Comparison of ENCODE assay signal across 12 mouse cellular contexts in genomic region chr7:117510113-117510512, GRCm38 (mm10).
DNase-seq lines count a peak whose midpoint lies in the region; ATAC-seq and TF ChIP-seq lines count a peak whose summit lies in the region.
"Had no signal": no experiment of that assay in that cellular context is flagged by ENCODE, and none has a peak within 500 bp of the region (broad histone marks: within the 10 kb centered on the region; RNA-seq: fewer than 3 reads in every experiment).

No protein-coding gene starts in this region.

- H3K4me3 ChIP-seq in forebrain, postnatal 0 days (ENCODE audit: low read depth, low read length) = no peak overlapping the region
- H3K4me3 ChIP-seq in forebrain, embryonic 13.5 days = no peak overlapping the region
- no peak overlapping the region for H3K4me3 ChIP-seq in midbrain, embryonic 16.5 days (ENCODE audit: low read depth, low read length)
- no peak overlapping the region for H3K4me3 ChIP-seq in midbrain, embryonic 14.5 days (replicated peaks; ENCODE audit: low read depth, low read length)
- H3K4me3 ChIP-seq in hindbrain, embryonic 16.5 days (ENCODE audit: low read length) = no peak overlapping the region
- H3K4me3 ChIP-seq in neural tube, embryonic 15.5 days (replicated peaks) = no peak overlapping the region
- no peak overlapping the region for H3K4me3 ChIP-seq in heart, embryonic 12.5 days
- H3K4me3 ChIP-seq: lung, embryonic 15.5 days; stomach, embryonic 15.5 days had no signal

- no peaks in the 10 kb centered on the region for H3K27me3 ChIP-seq in forebrain, postnatal 0 days (ENCODE audit: insufficient read depth, low read length)
- H3K27me3 ChIP-seq in forebrain, embryonic 13.5 days = no peaks in the 10 kb centered on the region
- H3K27me3 ChIP-seq in midbrain, embryonic 16.5 days (ENCODE audit: control insufficient read depth, insufficient read depth, low read depth, low read length) = no peaks in the 10 kb centered on the region
- H3K27me3 ChIP-seq in midbrain, embryonic 14.5 days (ENCODE audit: control insufficient read depth, insufficient read depth, low read length) = no peaks in the 10 kb centered on the region
- H3K27me3 ChIP-seq in hindbrain, embryonic 16.5 days (replicated peaks; ENCODE audit: control insufficient read depth, insufficient read depth, low read length) = no peaks in the 10 kb centered on the region
- no peaks in the 10 kb centered on the region for H3K27me3 ChIP-seq in neural tube, embryonic 15.5 days (replicated peaks)
- H3K27me3 ChIP-seq in heart, embryonic 12.5 days (replicated peaks) = no peaks in the 10 kb centered on the region
- H3K27me3 ChIP-seq: CH12.LX; lung, embryonic 15.5 days; stomach, embryonic 15.5 days had no signal

- H3K36me3 ChIP-seq in forebrain, postnatal 0 days (ENCODE audit: insufficient read depth) = no peaks in the 10 kb centered on the region
- no peaks in the 10 kb centered on the region for H3K36me3 ChIP-seq in forebrain, embryonic 13.5 days (ENCODE audit: poor library complexity, severe bottlenecking)
- H3K36me3 ChIP-seq in midbrain, embryonic 16.5 days (ENCODE audit: control insufficient read depth, insufficient read depth, low read length) = no peaks in the 10 kb centered on the region
- no peaks in the 10 kb centered on the region for H3K36me3 ChIP-seq in midbrain, embryonic 14.5 days (ENCODE audit: control insufficient read depth, insufficient read depth, low read length)
- no peaks in the 10 kb centered on the region for H3K36me3 ChIP-seq in hindbrain, embryonic 16.5 days (ENCODE audit: control insufficient read depth, insufficient read depth, low read length)
- H3K36me3 ChIP-seq in neural tube, embryonic 15.5 days = no peaks in the 10 kb centered on the region
- H3K36me3 ChIP-seq in heart, embryonic 12.5 days = no peaks in the 10 kb centered on the region
- H3K36me3 ChIP-seq: lung, embryonic 15.5 days; stomach, embryonic 15.5 days had no signal

- H3K27ac ChIP-seq in forebrain, postnatal 0 days (ENCODE audit: low read depth, low read length) = no peak overlapping the region
- no peak overlapping the region for H3K27ac ChIP-seq in forebrain, embryonic 13.5 days
- no peak overlapping the region for H3K27ac ChIP-seq in midbrain, embryonic 16.5 days (ENCODE audit: low read length)
- H3K27ac ChIP-seq in midbrain, embryonic 14.5 days (replicated peaks; ENCODE audit: low read depth, low read length) = no peak overlapping the region
- H3K27ac ChIP-seq in hindbrain, embryonic 16.5 days (ENCODE audit: low read depth, low read length) = peak overlapping the region; percentile 4; the same call in 1 of the 2 replicates
- no peak overlapping the region for H3K27ac ChIP-seq in neural tube, embryonic 15.5 days (replicated peaks)
- H3K27ac ChIP-seq in heart, embryonic 12.5 days (ENCODE audit: poor library complexity, severe bottlenecking) = no peak overlapping the region
- H3K27ac ChIP-seq: lung, embryonic 15.5 days; stomach, embryonic 15.5 days had no signal

- peak; percentile 82 for ATAC-seq in forebrain, postnatal 0 days
- no peak for ATAC-seq in forebrain, embryonic 13.5 days
- peak; percentile 23; the same call in 1 of the 2 replicates for ATAC-seq in midbrain, embryonic 16.5 days
- no peak for ATAC-seq in midbrain, embryonic 14.5 days (ENCODE audit: low FRiP score, low TSS enrichment)
- ATAC-seq in hindbrain, embryonic 16.5 days = peak; percentile 81
- ATAC-seq in neural tube, embryonic 15.5 days (ENCODE audit: low FRiP score) = peak; percentile 40; the same call in 1 of the 2 replicates
- ATAC-seq in heart, embryonic 12.5 days (ENCODE audit: insufficient number of reproducible peaks, low FRiP score) = no peak

- no peak overlapping the region for H3K9ac ChIP-seq in forebrain, postnatal 0 days
- no peak overlapping the region for H3K9ac ChIP-seq in forebrain, embryonic 13.5 days
- no peak overlapping the region for H3K9ac ChIP-seq in midbrain, embryonic 16.5 days (ENCODE audit: low read depth, low read length)
- H3K9ac ChIP-seq in midbrain, embryonic 14.5 days (replicated peaks; ENCODE audit: low read length) = no peak overlapping the region
- no peak overlapping the region for H3K9ac ChIP-seq in hindbrain, embryonic 16.5 days (ENCODE audit: low read depth, low read length)
- H3K9ac ChIP-seq in neural tube, embryonic 15.5 days (replicated peaks) = no peak overlapping the region
- H3K9ac ChIP-seq in heart, embryonic 12.5 days = no peak overlapping the region
- H3K9ac ChIP-seq: lung, embryonic 15.5 days; stomach, embryonic 15.5 days had no signal

- H3K4me2 ChIP-seq in forebrain, postnatal 0 days (ENCODE audit: low read depth) = no peak overlapping the region
- no peak overlapping the region for H3K4me2 ChIP-seq in forebrain, embryonic 13.5 days
- H3K4me2 ChIP-seq in midbrain, embryonic 16.5 days (ENCODE audit: low read length) = no peak overlapping the region
- no peak overlapping the region for H3K4me2 ChIP-seq in midbrain, embryonic 14.5 days (ENCODE audit: low read length)
- H3K4me2 ChIP-seq in hindbrain, embryonic 16.5 days (ENCODE audit: low read length) = no peak overlapping the region
- no peak overlapping the region for H3K4me2 ChIP-seq in neural tube, embryonic 15.5 days
- no peak overlapping the region for H3K4me2 ChIP-seq in heart, embryonic 12.5 days
- H3K4me2 ChIP-seq: lung, embryonic 15.5 days; stomach, embryonic 15.5 days had no signal

- WGBS in forebrain, postnatal 0 days = 59% methylated on average over 2 of the region's 2 CpGs
- 90% methylated on average over 2 of the region's 2 CpGs for WGBS in forebrain, embryonic 13.5 days
- 79% methylated on average over 2 of the region's 2 CpGs for WGBS in midbrain, embryonic 16.5 days
- WGBS in midbrain, embryonic 14.5 days = 87% methylated on average over 2 of the region's 2 CpGs
- 80% methylated on average over 2 of the region's 2 CpGs for WGBS in hindbrain, embryonic 16.5 days
- 87% methylated on average over 2 of the region's 2 CpGs for WGBS in neural tube, embryonic 15.5 days
- WGBS in heart, embryonic 12.5 days = 87% methylated on average over 2 of the region's 2 CpGs

- DNase-seq in forebrain, postnatal 0 days = peak; percentile 30
- no peak for DNase-seq in midbrain, embryonic 14.5 days
- no peak for DNase-seq in Muller cell, postnatal 12 days (ENCODE audit: inconsistent ontology term)
- DNase-seq: cerebellum, adult 8-10 months had no signal

- no peaks in the 10 kb centered on the region for H3K9me3 ChIP-seq in forebrain, postnatal 0 days (ENCODE audit: low read length)
- H3K9me3 ChIP-seq in forebrain, embryonic 13.5 days (replicated peaks) = no peaks in the 10 kb centered on the region
- H3K9me3 ChIP-seq in midbrain, embryonic 16.5 days (replicated peaks; ENCODE audit: control insufficient read depth, low read length, poor library complexity, severe bottlenecking) = no peaks in the 10 kb centered on the region
- H3K9me3 ChIP-seq in midbrain, embryonic 14.5 days (ENCODE audit: control insufficient read depth, low read length) = no peaks in the 10 kb centered on the region
- no peaks in the 10 kb centered on the region for H3K9me3 ChIP-seq in hindbrain, embryonic 16.5 days (ENCODE audit: control insufficient read depth, low read length)
- no peaks in the 10 kb centered on the region for H3K9me3 ChIP-seq in neural tube, embryonic 15.5 days (replicated peaks)
- H3K9me3 ChIP-seq in heart, embryonic 12.5 days (replicated peaks) = no peaks in the 10 kb centered on the region
- H3K9me3 ChIP-seq: lung, embryonic 15.5 days; stomach, embryonic 15.5 days had no signal

- no peaks in the 10 kb centered on the region for H3K4me1 ChIP-seq in forebrain, postnatal 0 days (ENCODE audit: insufficient read depth)
- H3K4me1 ChIP-seq in forebrain, embryonic 13.5 days = peaks cover 16% of the 10 kb centered on the region; the same call in 1 of the 2 replicates
- no peaks in the 10 kb centered on the region for H3K4me1 ChIP-seq in midbrain, embryonic 16.5 days (ENCODE audit: control insufficient read depth, insufficient read depth, low read length)
- no peaks in the 10 kb centered on the region for H3K4me1 ChIP-seq in midbrain, embryonic 14.5 days (ENCODE audit: control insufficient read depth, insufficient read depth, low read length)
- H3K4me1 ChIP-seq in hindbrain, embryonic 16.5 days (ENCODE audit: control insufficient read depth, insufficient read depth, low read depth, low read length) = peaks cover 4% of the 10 kb centered on the region; the same call in 1 of the 2 replicates
- peaks cover 8% of the 10 kb centered on the region for H3K4me1 ChIP-seq in neural tube, embryonic 15.5 days
- peaks cover 25% of the 10 kb centered on the region for H3K4me1 ChIP-seq in heart, embryonic 12.5 days (replicated peaks)
- H3K4me1 ChIP-seq: lung, embryonic 15.5 days had no signal

- TF ChIP-seq CTCF in forebrain, postnatal 0 days (IDR thresholded peaks at IDR 0.05; ENCODE audit: low read depth) = no peak

Comparison
In these comparisons a context has a peak if more than half of its experiments do, and no peak if none do; other contexts are left out.
1. ATAC-seq: peak in forebrain, postnatal 0 days (single experiment), midbrain, embryonic 16.5 days (single experiment), hindbrain, embryonic 16.5 days (single experiment) and neural tube, embryonic 15.5 days (single experiment); none in forebrain, embryonic 13.5 days (single experiment), midbrain, embryonic 14.5 days (single experiment) and heart, embryonic 12.5 days (single experiment).